Mouse (Mus musculus): ENCODE results near the gene Actr10. TPM values are rescaled to one million over a fixed set of nuclear protein-coding genes. Genes with fewer than 3 reads are reported as not detected.

The Actr10 gene
- polyA plus RNA-seq, 1 experiment, result 9.4 TPM

- WGBS, result 93% methylated on average over 5 of the region's 5 CpGs
- Histone ChIP-seq H3K27me3 (ENCODE audit: control insufficient read depth, insufficient read depth, low read length) (no peaks in the 10 kb centered on the region), H3K27ac (ENCODE audit: insufficient read depth, low read length) (no peak overlapping the region), H3K4me3 (ENCODE audit: extremely low read depth, insufficient read depth, insufficient read length) (no peak overlapping the region), H3K36me3 (ENCODE audit: control insufficient read depth, insufficient read depth, low read length) (peaks cover 11% of the 10 kb centered on the region), H3K4me1 (ENCODE audit: control insufficient read depth, insufficient read depth, insufficient read length) (peaks cover 9% of the 10 kb centered on the region)
- no peak for TF ChIP-seq POLR2A (IDR thresholded peaks at IDR 0.05; ENCODE audit: low read depth, low read length)
- TF ChIP-seq CTCF (IDR thresholded peaks at IDR 0.05; ENCODE audit: extremely low read depth, insufficient read depth, insufficient read length, insufficient replicate concordance), result no peak
- no peak for DNase-seq (ENCODE audit: low read depth in 1 of 2, low spot score in 2 of 2)
Observed at GRCm38 (mm10) chr12:70997225-70997624, 59.6 kb downstream of the Actr10 start.

GRCm38 (mm10) chr12:70999423-70999903, 61.8 kb downstream of the Actr10 start:
- no peak for TF ChIP-seq POLR2A (IDR thresholded peaks at IDR 0.05; ENCODE audit: low read depth, low read length)
- TF ChIP-seq CTCF (IDR thresholded peaks at IDR 0.05; ENCODE audit: extremely low read depth, insufficient read depth, insufficient read length, insufficient replicate concordance), result no peak

GRCm38 (mm10) chr12:71000344-71000743, 62.7 kb downstream of the Actr10 start:
- Histone ChIP-seq H3K4me3 (ENCODE audit: extremely low read depth, insufficient read depth, insufficient read length) (no peak overlapping the region), H3K4me1 (ENCODE audit: control insufficient read depth, insufficient read depth, insufficient read length) (peaks cover 9% of the 10 kb centered on the region), H3K36me3 (ENCODE audit: control insufficient read depth, insufficient read depth, low read length) (peaks cover 17% of the 10 kb centered on the region), H3K27ac (ENCODE audit: insufficient read depth, low read length) (peak overlapping the region; percentile 89), H3K27me3 (ENCODE audit: control insufficient read depth, insufficient read depth, low read length) (no peaks in the 10 kb centered on the region)
- DNase-seq (ENCODE audit: low read depth in 1 of 2, low spot score in 2 of 2), result no peak
- TF ChIP-seq CTCF (IDR thresholded peaks at IDR 0.05; ENCODE audit: extremely low read depth, insufficient read depth, insufficient read length, insufficient replicate concordance), result no peak
- TF ChIP-seq POLR2A (IDR thresholded peaks at IDR 0.05; ENCODE audit: low read depth, low read length), result no peak
- 42% methylated on average over 1 of the region's 1 CpGs for WGBS

More at GRCm38 (mm10) chr12:70999423-70999903, 61.8 kb downstream of the Actr10 start:
- WGBS, result 0% methylated on average over 5 of the region's 5 CpGs
- DNase-seq (ENCODE audit: low read depth in 1 of 2, low spot score in 2 of 2), result peak; percentile 40 to 57
- Histone ChIP-seq H3K4me3 (ENCODE audit: extremely low read depth, insufficient read depth, insufficient read length) (peak overlapping the region; percentile 31; the same call in 1 of the 2 replicates), H3K36me3 (ENCODE audit: control insufficient read depth, insufficient read depth, low read length) (peaks cover 11% of the 10 kb centered on the region), H3K27me3 (ENCODE audit: control insufficient read depth, insufficient read depth, low read length) (no peaks in the 10 kb centered on the region), H3K4me1 (ENCODE audit: control insufficient read depth, insufficient read depth, insufficient read length) (peaks cover 9% of the 10 kb centered on the region), H3K27ac (ENCODE audit: insufficient read depth, low read length) (peak overlapping the region; percentile 88)

- H3K27me3 ChIP-seq (ENCODE audit: control insufficient read depth, insufficient read depth, low read length), result no peaks in the 10 kb centered on the region
- no peak overlapping the region for H3K27ac ChIP-seq (ENCODE audit: insufficient read depth, low read length)
- 86% methylated on average over 6 of the region's 6 CpGs for WGBS
- peaks cover 9% of the 10 kb centered on the region for H3K4me1 ChIP-seq (ENCODE audit: control insufficient read depth, insufficient read depth, insufficient read length)
- TF ChIP-seq POLR2A (IDR thresholded peaks at IDR 0.05; ENCODE audit: low read depth, low read length), result no peak
- TF ChIP-seq CTCF (IDR thresholded peaks at IDR 0.05; ENCODE audit: extremely low read depth, insufficient read depth, insufficient read length, insufficient replicate concordance), result no peak
- peaks cover 20% of the 10 kb centered on the region for H3K36me3 ChIP-seq (ENCODE audit: control insufficient read depth, insufficient read depth, low read length)
- DNase-seq (ENCODE audit: low read depth in 1 of 2, low spot score in 2 of 2), result no peak
- no peak overlapping the region for H3K4me3 ChIP-seq (ENCODE audit: extremely low read depth, insufficient read depth, insufficient read length)
Observed at GRCm38 (mm10) chr12:71001456-71001855, 63.8 kb downstream of the Actr10 start.

- Histone ChIP-seq H3K4me1 (ENCODE audit: control insufficient read depth, insufficient read depth, insufficient read length) (peaks cover 10% of the 10 kb centered on the region), H3K4me3 (ENCODE audit: extremely low read depth, insufficient read depth, insufficient read length) (no peak overlapping the region), H3K36me3 (ENCODE audit: control insufficient read depth, insufficient read depth, low read length) (peaks cover 26% of the 10 kb centered on the region), H3K27ac (ENCODE audit: insufficient read depth, low read length) (no peak overlapping the region), H3K27me3 (ENCODE audit: control insufficient read depth, insufficient read depth, low read length) (no peaks in the 10 kb centered on the region)
- WGBS, result 83% methylated on average over 6 of the region's 6 CpGs
- TF ChIP-seq POLR2A (IDR thresholded peaks at IDR 0.05; ENCODE audit: low read depth, low read length) (no peak), CTCF (IDR thresholded peaks at IDR 0.05; ENCODE audit: extremely low read depth, insufficient read depth, insufficient read length, insufficient replicate concordance) (no peak)
- DNase-seq (ENCODE audit: low read depth in 1 of 2, low spot score in 2 of 2), result no peak
Observed at GRCm38 (mm10) chr12:71003760-71004426, 66.2 kb downstream of the Actr10 start.

GRCm38 (mm10) chr12:71006141-71006540, 68.5 kb downstream of the Actr10 start:
- 52% methylated on average over 6 of the region's 6 CpGs for WGBS
- Histone ChIP-seq H3K36me3 (ENCODE audit: control insufficient read depth, insufficient read depth, low read length) (peaks cover 32% of the 10 kb centered on the region), H3K4me1 (ENCODE audit: control insufficient read depth, insufficient read depth, insufficient read length) (peaks cover 4% of the 10 kb centered on the region; the same call in 1 of the 2 replicates), H3K27me3 (ENCODE audit: control insufficient read depth, insufficient read depth, low read length) (no peaks in the 10 kb centered on the region), H3K27ac (ENCODE audit: insufficient read depth, low read length) (peak overlapping the region; percentile 42; the same call in 1 of the 2 replicates), H3K4me3 (ENCODE audit: extremely low read depth, insufficient read depth, insufficient read length) (no peak overlapping the region)
- no peak for DNase-seq (ENCODE audit: low read depth in 1 of 2, low spot score in 2 of 2)
- TF ChIP-seq CTCF (IDR thresholded peaks at IDR 0.05; ENCODE audit: extremely low read depth, insufficient read depth, insufficient read length, insufficient replicate concordance) (no peak), POLR2A (IDR thresholded peaks at IDR 0.05; ENCODE audit: low read depth, low read length) (no peak)

GRCm38 (mm10) chr12:71006901-71007300, 69.2 kb downstream of the Actr10 start:
- TF ChIP-seq POLR2A (IDR thresholded peaks at IDR 0.05; ENCODE audit: low read depth, low read length), result no peak
- no peak for TF ChIP-seq CTCF (IDR thresholded peaks at IDR 0.05; ENCODE audit: extremely low read depth, insufficient read depth, insufficient read length, insufficient replicate concordance)
- Histone ChIP-seq H3K4me1 (ENCODE audit: control insufficient read depth, insufficient read depth, insufficient read length) (peaks cover 4% of the 10 kb centered on the region; the same call in 1 of the 2 replicates), H3K27me3 (ENCODE audit: control insufficient read depth, insufficient read depth, low read length) (no peaks in the 10 kb centered on the region), H3K27ac (ENCODE audit: insufficient read depth, low read length) (no peak overlapping the region), H3K4me3 (ENCODE audit: extremely low read depth, insufficient read depth, insufficient read length) (no peak overlapping the region), H3K36me3 (ENCODE audit: control insufficient read depth, insufficient read depth, low read length) (peaks cover 32% of the 10 kb centered on the region)
- DNase-seq (ENCODE audit: low read depth in 1 of 2, low spot score in 2 of 2), result no peak
- WGBS, result 46% methylated on average over 7 of the region's 7 CpGs
